Mouse (Mus musculus): ENCODE measurements around the gene Olfr374.
A peak's percentile ranks its signal among the peaks of the same experiment; 100 is the strongest.

Gene Olfr374

DNA sequence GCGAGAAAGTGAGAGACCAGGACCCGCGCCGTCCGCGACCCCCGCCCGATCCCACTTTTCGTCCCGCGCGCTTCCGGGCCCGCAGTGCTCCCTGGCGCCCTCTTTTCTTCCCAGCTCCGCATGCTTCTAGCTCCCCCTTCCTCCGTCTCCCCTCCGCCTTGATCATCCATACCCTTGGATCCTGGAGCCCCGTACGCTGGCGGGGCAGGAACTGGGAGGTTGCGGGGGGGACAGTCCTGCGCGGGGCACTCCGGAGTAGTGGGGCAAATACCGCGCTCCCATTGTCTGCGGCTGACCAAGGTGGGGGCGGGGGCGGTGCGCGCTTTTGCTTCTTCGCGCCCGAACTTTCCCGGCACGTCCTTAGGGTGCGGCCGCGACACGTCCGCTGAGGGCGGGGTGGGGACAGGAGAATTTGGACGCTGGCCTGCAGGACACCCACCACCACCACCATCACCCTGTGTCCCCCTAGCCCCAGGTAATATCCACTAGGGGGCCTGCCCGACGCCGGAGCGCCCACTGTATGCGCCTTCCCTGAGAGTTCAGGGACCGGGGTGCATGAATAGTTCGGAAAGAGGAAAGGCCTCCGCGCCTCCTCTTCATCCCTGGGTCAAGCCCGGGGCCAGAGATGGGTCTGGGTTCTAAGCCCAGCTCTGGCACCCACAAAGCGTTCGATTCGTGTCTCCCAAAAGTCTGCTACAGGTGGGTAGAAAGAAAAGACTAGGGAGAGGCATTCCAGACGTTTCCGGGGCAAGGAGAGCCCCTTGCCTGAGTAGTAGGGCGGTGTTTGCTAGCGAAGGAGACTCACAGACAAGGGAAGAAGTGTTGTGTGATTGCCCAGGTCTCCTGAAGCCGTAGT is 28.8 kb downstream of the Olfr374 start:
- DNase-seq (ENCODE audit: low read depth, low spot score), result peak; percentile 70

GRCm38 (mm10) chr8:72136302-72136978 is 29.6 kb downstream of the Olfr374 start:
- DNase-seq (ENCODE audit: low read depth, low spot score), result peak; percentile 97

GRCm38 (mm10) chr8:72137431-72137830 is 30.6 kb downstream of the Olfr374 start:
- peak; percentile 13 for DNase-seq (ENCODE audit: low read depth, low spot score)

GRCm38 (mm10) chr8:72138456-72138855 is 31.6 kb downstream of the Olfr374 start:
- no peak for DNase-seq (ENCODE audit: low read depth, low spot score)

GRCm38 (mm10) chr8:72143256-72143824 is 36.5 kb downstream of the Olfr374 start:
- peak; percentile 26 for DNase-seq (ENCODE audit: low read depth, low spot score)

DNA sequence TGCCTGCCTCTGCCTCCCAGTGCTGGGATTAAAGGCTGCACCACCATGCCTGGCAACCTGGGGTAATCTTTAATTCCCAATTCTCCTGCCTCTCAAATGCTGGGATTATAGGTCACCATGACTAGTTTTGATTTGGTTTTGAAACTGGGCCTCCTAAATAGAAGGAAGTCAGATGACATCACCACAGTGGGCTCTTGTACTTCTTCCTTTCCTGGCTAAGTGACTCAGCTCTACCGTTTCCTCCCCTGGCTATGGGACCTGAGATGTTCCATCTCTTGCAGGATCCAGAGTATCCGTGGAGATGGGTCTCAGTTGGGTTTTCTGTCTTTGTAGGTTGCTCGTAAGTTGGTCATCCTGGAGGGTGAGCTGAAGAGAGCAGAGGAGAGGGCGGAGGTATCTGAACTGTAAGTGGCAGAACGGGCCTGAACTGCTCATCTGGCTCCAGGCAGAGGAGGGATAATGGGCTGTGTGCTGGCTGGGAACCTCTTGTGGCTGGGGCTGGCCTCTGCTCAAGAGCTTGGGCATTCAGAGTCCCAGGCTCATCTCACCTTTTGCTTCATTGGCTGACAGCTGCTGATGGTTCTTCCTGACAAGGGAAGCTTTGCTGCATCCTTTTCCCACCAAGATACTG is 37.6 kb downstream of the Olfr374 start:
- no peak for DNase-seq (ENCODE audit: low read depth, low spot score)

DNA sequence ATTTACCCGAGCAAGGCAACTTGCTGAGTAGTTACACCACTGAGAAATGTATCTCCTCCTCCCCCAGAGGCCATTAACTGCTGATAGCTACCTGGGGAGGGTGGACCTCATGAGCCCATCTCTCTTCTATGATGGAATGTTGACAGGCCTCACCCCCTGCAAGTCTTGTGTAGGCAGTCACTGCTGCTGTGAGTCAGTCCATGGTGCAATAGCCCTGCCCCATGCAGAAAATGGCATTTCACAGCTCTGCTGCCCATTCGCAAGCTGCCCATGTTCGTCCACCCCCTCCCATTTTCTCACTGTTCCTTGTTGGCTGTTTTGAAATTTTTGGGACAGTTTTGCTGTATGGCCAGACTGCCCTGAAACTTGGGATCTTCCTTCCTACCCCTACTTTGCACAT is 38.7 kb downstream of the Olfr374 start:
- DNase-seq (ENCODE audit: low read depth, low spot score), result no peak

- no peak for DNase-seq (ENCODE audit: low read depth, low spot score)
These were observed 39.2 kb downstream of the Olfr374 start for GRCm38 (mm10) chr8:72146056-72146455.

DNA sequence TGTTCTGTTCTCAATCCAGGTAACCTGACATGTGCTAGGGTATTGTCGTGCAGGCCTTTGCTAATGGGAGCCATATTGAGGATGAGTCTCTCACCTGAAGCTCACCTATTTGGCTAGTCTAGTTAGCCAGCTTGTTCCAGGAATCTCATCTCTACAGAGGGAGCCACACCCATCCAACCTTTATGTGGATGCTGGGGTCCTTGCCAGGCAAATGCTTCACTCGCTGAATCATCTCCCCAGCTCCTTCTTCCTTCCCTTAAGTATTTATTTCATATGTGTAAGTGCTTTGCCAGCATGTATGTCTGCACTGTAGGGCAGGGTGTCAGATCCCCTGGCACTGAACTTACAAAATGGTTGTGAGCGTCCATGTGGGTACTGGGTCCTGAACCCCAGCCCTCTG is 39.7 kb downstream of the Olfr374 start:
- DNase-seq (ENCODE audit: low read depth, low spot score), result no peak

DNA sequence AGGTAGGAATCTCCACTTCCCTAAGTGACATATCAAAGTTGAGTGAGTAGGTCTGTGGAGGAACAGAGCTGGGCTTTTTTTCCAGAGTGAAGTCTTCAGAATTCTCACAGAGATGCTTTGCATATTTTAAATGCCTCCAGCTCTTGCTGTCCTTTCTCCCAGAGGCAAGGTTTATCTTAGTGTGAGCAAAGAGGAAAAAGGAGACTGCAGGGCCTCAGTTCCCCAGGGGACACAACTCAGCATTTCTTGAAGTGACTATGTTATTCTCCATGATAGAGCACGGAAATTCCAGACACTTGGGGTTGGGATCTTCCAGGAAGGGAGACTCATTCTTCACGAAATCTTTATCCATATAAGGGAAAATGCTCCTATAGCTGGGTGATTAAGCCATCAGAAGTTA is 40.4 kb downstream of the Olfr374 start:
- no peak for DNase-seq (ENCODE audit: low read depth, low spot score)

GRCm38 (mm10) chr8:72149056-72149455 is 42.2 kb downstream of the Olfr374 start:
- DNase-seq (ENCODE audit: low read depth, low spot score), result no peak

DNA sequence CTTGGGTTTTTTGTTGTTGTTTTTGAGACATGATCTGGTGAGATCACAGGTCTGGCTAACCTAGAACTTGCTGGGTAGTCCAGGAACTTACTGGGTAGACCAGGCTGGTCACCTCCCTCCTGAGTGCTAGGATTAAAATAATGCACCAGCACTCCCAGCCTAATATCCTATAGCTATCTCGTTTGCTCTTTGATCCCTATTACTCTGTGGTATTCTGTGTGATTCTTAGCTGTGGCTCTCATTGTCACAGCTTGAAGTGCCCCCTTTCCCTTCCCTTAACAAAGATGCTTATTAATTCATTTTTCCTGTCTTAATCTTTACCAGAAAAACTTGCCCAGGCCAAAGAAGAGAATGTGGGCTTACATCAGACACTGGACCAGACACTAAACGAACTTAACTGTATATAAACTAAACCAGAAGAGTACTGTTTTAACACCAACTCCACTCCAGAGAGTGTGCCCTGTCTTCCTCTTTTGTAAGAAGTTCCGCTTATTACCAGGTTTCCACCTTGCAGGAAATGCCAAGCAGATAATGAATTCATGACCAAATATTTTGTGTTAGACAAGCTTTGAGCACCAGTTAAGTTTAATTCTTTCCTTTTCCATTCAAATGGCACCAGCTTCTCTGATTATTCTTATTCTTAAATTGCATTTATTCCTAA is 44.7 kb downstream of the Olfr374 start:
- no peak for DNase-seq (ENCODE audit: low read depth, low spot score)

DNA sequence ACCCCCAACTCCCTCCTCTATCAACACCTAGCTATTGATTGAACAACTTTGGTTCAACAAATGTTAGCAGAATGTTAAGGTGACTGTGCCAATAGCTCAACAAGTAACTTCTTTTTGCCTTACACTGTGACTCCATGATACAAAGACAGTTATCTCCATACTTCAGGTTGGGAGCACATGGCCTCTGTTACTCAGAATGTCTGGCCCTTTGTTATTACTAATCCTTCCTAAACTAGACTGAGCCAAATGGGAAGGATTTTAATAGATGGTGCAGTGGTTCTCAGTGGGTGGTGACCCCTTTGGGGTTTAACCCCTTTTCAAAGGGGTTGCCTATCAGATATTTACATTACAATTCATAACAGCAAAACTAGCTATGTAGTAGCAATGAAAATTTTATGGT is 46.5 kb downstream of the Olfr374 start:
- DNase-seq (ENCODE audit: low read depth, low spot score), result no peak

DNA sequence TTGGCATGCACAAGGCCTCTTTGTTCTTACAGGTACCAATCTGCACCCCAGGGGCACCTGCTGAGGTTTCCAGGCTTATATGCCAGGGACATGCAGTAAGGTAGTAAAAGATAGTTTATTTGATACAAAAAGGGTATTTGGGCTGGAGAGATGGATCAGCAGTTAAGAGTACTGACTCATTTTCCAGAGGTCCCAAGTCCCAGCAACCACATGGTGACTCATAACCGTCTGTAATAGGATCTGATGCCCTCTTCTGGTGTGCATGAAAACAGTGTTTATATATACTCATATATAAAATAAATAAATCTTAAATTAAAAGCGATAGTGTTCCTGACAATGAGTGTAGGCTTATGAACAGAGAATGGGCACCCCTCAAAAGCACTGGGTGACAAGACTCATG is 51.3 kb downstream of the Olfr374 start:
- DNase-seq (ENCODE audit: low read depth, low spot score), result no peak

GRCm38 (mm10) chr8:72158726-72159125 is 51.9 kb downstream of the Olfr374 start:
- no peak for DNase-seq (ENCODE audit: low read depth, low spot score)

DNA sequence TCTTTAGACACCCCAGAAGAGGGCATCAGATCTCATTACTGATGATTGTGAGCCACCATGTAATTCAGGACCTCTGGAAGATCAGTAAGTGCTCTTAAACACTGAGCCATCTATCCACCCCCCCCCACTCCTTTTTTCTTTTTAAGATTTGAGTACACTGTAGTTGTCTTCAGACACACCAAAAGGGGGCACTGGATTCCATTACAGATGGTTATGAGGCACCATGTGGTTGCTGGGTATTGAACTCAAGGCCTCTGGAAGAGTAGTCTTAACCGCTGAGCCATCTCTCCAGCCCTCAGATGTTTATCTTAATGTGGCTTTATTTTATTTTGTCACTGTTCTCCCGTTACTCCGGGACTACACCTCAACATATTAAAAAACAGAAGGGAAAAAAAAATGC is 53.2 kb downstream of the Olfr374 start:
- peak; percentile 72 for DNase-seq (ENCODE audit: low read depth, low spot score)

DNA sequence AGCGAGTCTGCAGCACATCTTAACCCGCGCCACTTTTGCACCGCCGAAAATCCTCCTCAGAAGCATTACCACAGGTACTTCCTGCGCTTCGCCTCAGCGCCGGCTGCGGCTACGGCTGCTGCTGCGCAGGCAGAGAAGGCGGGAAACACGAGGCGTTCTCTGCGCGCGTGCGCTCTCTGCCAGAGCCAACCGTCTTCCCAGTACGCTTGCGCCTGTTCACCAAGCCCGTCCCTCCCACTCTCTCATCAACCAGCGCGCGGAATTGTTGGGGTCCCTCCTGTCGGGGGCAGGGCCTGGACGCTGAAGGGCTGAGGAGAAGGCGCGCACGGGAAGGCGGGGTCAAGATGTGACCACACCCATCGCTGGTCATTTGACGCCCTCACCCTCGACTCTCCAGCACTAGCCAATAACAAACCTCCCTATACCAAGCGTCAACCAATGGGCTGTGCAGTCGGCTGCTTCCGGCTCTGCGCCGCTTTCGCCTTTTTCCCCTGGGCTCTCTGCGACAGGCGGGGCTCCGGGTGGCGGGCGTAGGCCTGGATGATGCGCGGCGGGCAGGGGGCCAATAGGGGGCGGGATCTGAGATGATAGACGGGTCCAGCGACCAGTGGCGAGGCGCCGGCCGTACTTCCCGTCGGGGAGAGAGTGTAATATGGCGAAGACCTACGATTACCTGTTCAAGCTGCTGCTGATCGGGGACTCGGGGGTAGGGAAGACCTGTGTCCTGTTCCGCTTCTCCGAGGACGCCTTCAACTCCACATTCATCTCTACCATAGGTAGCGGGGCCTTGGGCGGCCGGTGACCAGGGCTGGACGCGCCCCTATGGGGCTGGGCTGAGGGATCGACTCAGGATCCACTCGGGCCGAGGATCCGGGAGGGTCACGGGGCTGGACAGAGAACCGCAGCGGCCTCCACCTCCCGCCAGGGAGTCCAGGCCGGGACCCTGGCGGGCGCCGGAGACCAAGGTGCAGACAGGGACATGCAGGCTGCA is 54.2 kb downstream of the Olfr374 start, which contains the start of gene Rab8a:
Gene Rab8a, plus strand, starts transcription at position 494 of the 991 bp plus-strand sequence.
- DNase-seq (ENCODE audit: low read depth, low spot score), result peak; percentile 100

DNA sequence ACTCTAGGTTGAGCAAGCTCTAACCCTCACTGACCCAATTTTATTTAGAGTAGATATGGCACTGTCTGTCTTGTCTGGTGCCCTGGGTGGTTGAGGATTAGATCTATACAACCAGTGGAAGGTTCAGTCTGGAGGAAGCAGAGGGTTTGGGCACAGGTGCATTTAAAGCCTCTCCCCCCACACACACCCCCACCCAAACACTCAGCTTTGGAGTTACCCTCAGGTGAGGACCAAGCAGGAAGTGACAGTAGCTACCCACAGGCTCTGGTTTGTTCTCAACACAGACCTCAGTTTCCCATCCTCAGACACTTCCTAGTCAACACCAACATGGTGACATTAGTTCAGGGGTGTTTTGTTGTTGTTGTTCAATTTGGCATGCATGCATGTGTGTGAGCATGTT is 56.0 kb downstream of the Olfr374 start:
- DNase-seq (ENCODE audit: low read depth, low spot score), result peak; percentile 68

Measured in CD4-positive helper T cell, adult 2 months (primary cell).